ENCODE assay signal across 9 mouse cellular contexts in the genomic region with DNA sequence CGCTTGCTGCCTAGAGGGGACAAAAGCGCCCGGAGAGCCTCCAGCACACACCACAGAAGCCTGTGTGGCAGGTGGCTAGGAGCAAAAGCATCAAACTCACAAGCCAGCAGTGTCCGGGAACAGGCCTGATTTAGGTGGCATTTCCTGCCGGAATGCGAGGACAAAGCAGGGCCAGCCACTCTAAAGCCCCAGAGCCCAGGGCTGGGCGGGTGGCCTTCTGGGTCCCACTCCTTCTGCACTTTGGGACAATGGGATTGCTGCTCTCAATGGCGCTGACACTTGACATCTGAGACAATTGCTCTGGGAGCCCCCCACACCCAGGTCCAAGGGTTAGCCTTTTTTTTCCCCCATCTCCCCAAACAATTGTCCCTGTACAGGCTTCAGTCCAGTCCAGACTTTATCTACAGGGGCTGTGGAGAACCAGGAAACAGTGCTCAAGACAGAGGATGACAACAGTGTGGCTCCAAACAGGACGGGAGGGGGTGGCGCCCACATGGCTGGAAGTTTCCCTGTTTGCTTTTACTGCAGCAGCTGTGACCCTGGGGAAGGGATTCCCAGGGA. TPM values are rescaled to one million over a fixed set of nuclear protein-coding genes. Genes with fewer than 3 reads are reported as not detected.
DNase-seq lines count a peak whose midpoint lies in the region; ATAC-seq and TF ChIP-seq lines count a peak whose summit lies in the region.
"Had no signal": no experiment of that assay in that cellular context is flagged by ENCODE, and none has a peak within 500 bp of the region (broad histone marks: within the 10 kb centered on the region; RNA-seq: fewer than 3 reads in every experiment).

No protein-coding gene starts in this region.

- H3K4me2 ChIP-seq in hindbrain, embryonic 16.5 days (ENCODE audit: low read length) = no peak overlapping the region
- H3K4me2 ChIP-seq in liver, embryonic 13.5 days = no peak overlapping the region

- H3K9me3 ChIP-seq in megakaryocyte, embryonic 14.5 days = no peaks in the 10 kb centered on the region
- H3K9me3 ChIP-seq in hindbrain, embryonic 16.5 days (ENCODE audit: control insufficient read depth, low read length) = no peaks in the 10 kb centered on the region
- no peaks in the 10 kb centered on the region for H3K9me3 ChIP-seq in liver, embryonic 13.5 days (replicated peaks)

- ATAC-seq in megakaryocyte, adult 5-6 weeks (ENCODE audit: poor library complexity, severe bottlenecking) = no peak
- ATAC-seq in hindbrain, embryonic 16.5 days = no peak
- ATAC-seq in liver, embryonic 13.5 days (ENCODE audit: low read depth) = 0 out of 2 replicates have a peak, but pooled peaks have one; percentile 4
- ATAC-seq: Patski had no signal

- H3K27ac ChIP-seq in hindbrain, embryonic 16.5 days (ENCODE audit: low read depth, low read length) = peak overlapping the region; percentile 51
- peak overlapping the region; percentile 39 for H3K27ac ChIP-seq in liver, embryonic 13.5 days
- H3K27ac ChIP-seq in small intestine, adult 2 months (ENCODE audit: insufficient read depth, low read depth, low read length) = peak overlapping the region; percentile 6; the same call in 1 of the 2 replicates

- TF ChIP-seq CTCF in small intestine, adult 2 months (IDR thresholded peaks at IDR 0.05; ENCODE audit: extremely low read depth, insufficient read length, insufficient replicate concordance, low read depth, low read length) = no peak

- H3K36me3 ChIP-seq in megakaryocyte, embryonic 14.5 days (replicated peaks; ENCODE audit: low read length) = no peaks in the 10 kb centered on the region
- H3K36me3 ChIP-seq in hindbrain, embryonic 16.5 days (ENCODE audit: control insufficient read depth, insufficient read depth, low read length) = no peaks in the 10 kb centered on the region
- no peaks in the 10 kb centered on the region for H3K36me3 ChIP-seq in liver, embryonic 13.5 days
- no peaks in the 10 kb centered on the region for H3K36me3 ChIP-seq in small intestine, adult 2 months (ENCODE audit: control insufficient read depth, insufficient read depth, low read length)

- WGBS in hindbrain, embryonic 16.5 days = 27% methylated on average over 10 of the region's 10 CpGs
- WGBS in liver, embryonic 13.5 days (ENCODE audit: insufficient replicate concordance) = 56% methylated on average over 10 of the region's 10 CpGs
- WGBS in small intestine, adult 2 months = 56% methylated on average over 10 of the region's 10 CpGs

- H3K9ac ChIP-seq in hindbrain, embryonic 16.5 days (ENCODE audit: low read depth, low read length) = peak overlapping the region; percentile 29; the same call in 1 of the 2 replicates
- H3K9ac ChIP-seq in liver, embryonic 13.5 days = no peak overlapping the region

- H3K4me3 ChIP-seq in megakaryocyte, embryonic 14.5 days (replicated peaks) = peak overlapping the region; percentile 21
- H3K4me3 ChIP-seq in hindbrain, embryonic 16.5 days (ENCODE audit: low read length) = no peak overlapping the region
- no peak overlapping the region for H3K4me3 ChIP-seq in liver, embryonic 13.5 days (replicated peaks)
- no peak overlapping the region for H3K4me3 ChIP-seq in small intestine, adult 2 months (ENCODE audit: low read depth, low read length)

- H3K27me3 ChIP-seq in megakaryocyte, embryonic 14.5 days (replicated peaks) = peaks cover 94% of the 10 kb centered on the region
- no peaks in the 10 kb centered on the region for H3K27me3 ChIP-seq in hindbrain, embryonic 16.5 days (replicated peaks; ENCODE audit: control insufficient read depth, insufficient read depth, low read length)
- no peaks in the 10 kb centered on the region for H3K27me3 ChIP-seq in liver, embryonic 13.5 days
- no peaks in the 10 kb centered on the region for H3K27me3 ChIP-seq in small intestine, adult 2 months (ENCODE audit: control insufficient read depth, insufficient read depth, low read length)
- H3K27me3 ChIP-seq: Patski had no signal

- peaks cover 50% of the 10 kb centered on the region for H3K4me1 ChIP-seq in megakaryocyte, embryonic 14.5 days
- peaks cover 35% of the 10 kb centered on the region for H3K4me1 ChIP-seq in hindbrain, embryonic 16.5 days (ENCODE audit: control insufficient read depth, insufficient read depth, low read depth, low read length)
- peaks cover 53% of the 10 kb centered on the region for H3K4me1 ChIP-seq in liver, embryonic 13.5 days (replicated peaks)
- peaks cover 28% of the 10 kb centered on the region for H3K4me1 ChIP-seq in small intestine, adult 2 months (ENCODE audit: control insufficient read depth, insufficient read depth, insufficient read length, low read length)

- DNase-seq in liver, embryonic 13.5 days = no peak
- no peak for DNase-seq in cerebellum, adult 11 months
- no peak for DNase-seq in left cerebral cortex, adult 18-20 months (ENCODE audit: low spot score in 2 of 2)
- DNase-seq in ovary, postnatal 10 days (ENCODE audit: low spot score) = no peak

- no peak for TF ChIP-seq POLR2A in small intestine, adult 2 months (IDR thresholded peaks at IDR 0.05; ENCODE audit: low read depth, low read length)

RNA-seq across cellular contexts. Expression of a gene that starts 56.1 kb away (rescaled TPM):
- 3.7 and 14.4 TPM in 2 replicates for polyA plus RNA-seq in megakaryocyte, embryonic 14.5 days (2012; ENCODE audit: insufficient read depth, low replicate concordance)
- total RNA-seq in megakaryocyte, adult 5-6 weeks (2015) = 75.3 and 85.4 TPM in 2 replicates
- total RNA-seq in megakaryocyte, adult 5-6 weeks (2017) = 61.1 and 73.3 TPM in 2 replicates
- 27.3 and 32.5 TPM in 2 replicates for polyA plus RNA-seq in hindbrain, embryonic 16.5 days (2015; fragmentation: Nextera tagmentation; extraction: Ambion mirVana)
- 9.1 and 9.8 TPM in 2 replicates for polyA plus RNA-seq in liver, embryonic 13.5 days (2015; fragmentation: Nextera tagmentation; extraction: Ambion mirVana)
- polyA plus RNA-seq in small intestine, adult 2 months (2012; rRNA removed) = 15.8 and 20.1 TPM in 2 replicates
- 100 to 1,000 TPM in 1 of 2 experiments, 10 to 100 TPM in 1; 91.3 to 104 TPM for total RNA-seq in left cerebral cortex, adult 18-20 months (2021)
